Mouse (Mus musculus) neural tube, embryonic 12.5 days (tissue): Measurements from ENCODE around the gene Acot4. TPM values are rescaled to one million over a fixed set of nuclear protein-coding genes. Genes with fewer than 3 reads are reported as not detected.
"Not testable (repeated sequence)": the region's sequence is repeated elsewhere in the genome, so short reads cannot be mapped to it uniquely, and the experiment has no call there.

Source experiments
- ATAC-seq: fragments of 200-750 bp; cut with Nextera tagmentation; 2 replicates; pipeline ENCODE4 v1.8.0; 2017; ENCODE audit warnings: low read depth, mild to moderate bottlenecking, moderate TSS enrichment, moderate library complexity; ENCODE audit not compliant: low FRiP score
- H3K27ac ChIP-seq: fragments of 300-500 bp; sonication (generic); 2 replicates; pipeline ENCODE4 v1.5.1; 2016
- H3K27me3 ChIP-seq: fragments of 300-500 bp; sonication (generic); replicated peaks from 2 replicates; pipeline ENCODE4 v1.6.1; 2016; ENCODE audit warnings: mild to moderate bottlenecking
- H3K36me3 ChIP-seq: fragments of 300-500 bp; sonication (generic); 2 replicates; pipeline ENCODE4 v1.6.1; 2016; ENCODE audit warnings: mild to moderate bottlenecking
- H3K4me1 ChIP-seq: fragments of 300-500 bp; sonication (generic); 2 replicates; pipeline ENCODE4 v1.6.1; 2016
- H3K4me2 ChIP-seq: fragments of 300-500 bp; sonication (generic); replicated peaks from 2 replicates; pipeline ENCODE4 v1.6.1; 2016; ENCODE audit warnings: mild to moderate bottlenecking
- H3K4me3 ChIP-seq: fragments of 300-500 bp; sonication (generic); 2 replicates; pipeline ENCODE4 v1.5.1; 2016
- H3K9ac ChIP-seq: fragments of 300-500 bp; sonication (generic); 2 replicates; pipeline ENCODE4 v1.6.1; 2016; ENCODE audit warnings: mild to moderate bottlenecking
- H3K9me3 ChIP-seq: fragments of 300-500 bp; sonication (generic); 2 replicates; pipeline ENCODE4 v1.6.1; 2016; ENCODE audit warnings: mild to moderate bottlenecking
- WGBS: fragments of 180-500 bp; shearing (Covaris S2); methylation state at CpG from one replicate; pipeline ENCODE4 v1.1.7; 2016; 5-methylcytosine and 5-hydroxymethylcytosine counted together
- polyA plus RNA-seq: library from polyadenylated mRNA; unstranded; fragments of >200 nt; fragmentation: Nextera tagmentation; extraction: Ambion mirVana; gene quantifications from 2 replicates; pipeline ENCODE4 v1.2.1, GENCODE M21; 2016

The Acot4 gene
- polyA plus RNA-seq = 0.09 and 0.20 TPM in 2 replicates

GRCm38 (mm10) chr12:84038241-84038640 lies at the start of gene Acot4:
Gene Acot4 (plus strand): TSS chr12:84038379.
- WGBS = 9% methylated on average over 32 of the region's 32 CpGs
- H3K27ac ChIP-seq = not testable (repeated sequence)
- ATAC-seq = 0 out of 2 replicates have a peak, but pooled peaks have one; percentile 48

GRCm38 (mm10) chr12:83988483-83988882 lies 49.7 kb upstream of the Acot4 start:
- Histone ChIP-seq H3K9ac (peak overlapping the region; percentile 74; the same call in 1 of the 2 replicates), H3K9me3 (no peaks in the 10 kb centered on the region), H3K4me1 (peaks cover 4% of the 10 kb centered on the region; the same call in 1 of the 2 replicates), H3K36me3 (peaks cover 3% of the 10 kb centered on the region; the same call in 1 of the 2 replicates), H3K4me2 (peak overlapping the region; percentile 64), H3K27ac (no peak overlapping the region), H3K27me3 (no peaks in the 10 kb centered on the region), H3K4me3 (peak overlapping the region; percentile 57)
- WGBS = 76% methylated on average over 4 of the region's 4 CpGs
- no peak for ATAC-seq

More at GRCm38 (mm10) chr12:84038241-84038640, at the start of gene Acot4:
- not testable (repeated sequence) for H3K36me3 ChIP-seq, H3K27me3 ChIP-seq, H3K9me3 ChIP-seq, H3K4me1 ChIP-seq
- Histone ChIP-seq H3K9ac (peak within 1 kb of the TSS; percentile 51), H3K4me3 (peak within 1 kb of the TSS; percentile 41), H3K4me2 (peak within 1 kb of the TSS; percentile 65)

GRCm38 (mm10) chr12:83989378-83989777 lies 48.8 kb upstream of the Acot4 start:
- no peak overlapping the region for H3K27ac ChIP-seq
- H3K9ac ChIP-seq = no peak overlapping the region
- no peaks in the 10 kb centered on the region for H3K9me3 ChIP-seq
- 96% methylated on average over 4 of the region's 4 CpGs for WGBS
- ATAC-seq = no peak
- peaks cover 3% of the 10 kb centered on the region; the same call in 1 of the 2 replicates for H3K36me3 ChIP-seq
- H3K27me3 ChIP-seq = no peaks in the 10 kb centered on the region
- peaks cover 4% of the 10 kb centered on the region; the same call in 1 of the 2 replicates for H3K4me1 ChIP-seq
- no peak overlapping the region for H3K4me2 ChIP-seq
- H3K4me3 ChIP-seq = no peak overlapping the region

GRCm38 (mm10) chr12:83997221-83997620 lies 41.0 kb upstream of the Acot4 start:
- no peak overlapping the region for H3K9ac ChIP-seq
- no peak overlapping the region for H3K27ac ChIP-seq
- no peak overlapping the region for H3K4me3 ChIP-seq

GRCm38 (mm10) chr12:83998341-83999107 lies 39.7 kb upstream of the Acot4 start:
- no peaks in the 10 kb centered on the region for H3K36me3 ChIP-seq
- ATAC-seq = no peak
- WGBS = 66% methylated on average over 11 of the region's 11 CpGs
- H3K4me2 ChIP-seq = no peak overlapping the region
- no peak overlapping the region for H3K27ac ChIP-seq
- H3K27me3 ChIP-seq = no peaks in the 10 kb centered on the region
- 0 out of 2 replicates have a peak, but pooled peaks cover 7% of the 10 kb centered on the region for H3K9me3 ChIP-seq
- H3K4me1 ChIP-seq = no peaks in the 10 kb centered on the region
- no peak overlapping the region for H3K9ac ChIP-seq
- H3K4me3 ChIP-seq = no peak overlapping the region

More at GRCm38 (mm10) chr12:83997221-83997620, 41.0 kb upstream of the Acot4 start:
- Histone ChIP-seq H3K4me1 (no peaks in the 10 kb centered on the region), H3K27me3 (no peaks in the 10 kb centered on the region), H3K4me2 (no peak overlapping the region), H3K36me3 (peaks cover 3% of the 10 kb centered on the region; the same call in 1 of the 2 replicates), H3K9me3 (0 out of 2 replicates have a peak, but pooled peaks cover 5% of the 10 kb centered on the region)
- 76% methylated on average over 2 of the region's 2 CpGs for WGBS
- no peak for ATAC-seq

- not testable (repeated sequence) for ATAC-seq, H3K9ac ChIP-seq, H3K4me3 ChIP-seq, H3K4me2 ChIP-seq, H3K9me3 ChIP-seq, H3K4me1 ChIP-seq, H3K27me3 ChIP-seq, H3K36me3 ChIP-seq, H3K27ac ChIP-seq
- WGBS = 87% methylated on average over 8 of the region's 8 CpGs
Observed at GRCm38 (mm10) chr12:83999237-83999636, 38.9 kb upstream of the Acot4 start.

GRCm38 (mm10) chr12:84000418-84000817 lies 37.8 kb upstream of the Acot4 start:
- H3K36me3 ChIP-seq = no peaks in the 10 kb centered on the region
- no peaks in the 10 kb centered on the region for H3K4me1 ChIP-seq
- WGBS = 51% methylated on average over 3 of the region's 3 CpGs
- no peak for ATAC-seq
- H3K4me2 ChIP-seq = no peak overlapping the region
- no peak overlapping the region for H3K27ac ChIP-seq
- no peak overlapping the region for H3K9ac ChIP-seq
- no peaks in the 10 kb centered on the region for H3K27me3 ChIP-seq
- H3K4me3 ChIP-seq = no peak overlapping the region
- 0 out of 2 replicates have a peak, but pooled peaks cover 7% of the 10 kb centered on the region for H3K9me3 ChIP-seq

GRCm38 (mm10) chr12:84003866-84004265 lies 34.3 kb upstream of the Acot4 start:
- Histone ChIP-seq H3K9me3 (0 out of 2 replicates have a peak, but pooled peaks cover 7% of the 10 kb centered on the region), H3K4me1 (peaks cover 1% of the 10 kb centered on the region; the same call in 1 of the 2 replicates), H3K4me3 (no peak overlapping the region), H3K4me2 (no peak overlapping the region), H3K27me3 (no peaks in the 10 kb centered on the region), H3K27ac (no peak overlapping the region), H3K9ac (no peak overlapping the region), H3K36me3 (no peaks in the 10 kb centered on the region)
- 89% methylated on average over 1 of the region's 1 CpGs for WGBS
- no peak for ATAC-seq

GRCm38 (mm10) chr12:84008251-84008650 lies 29.9 kb upstream of the Acot4 start:
- 91% methylated on average over 12 of the region's 12 CpGs for WGBS
- H3K27ac ChIP-seq = peak overlapping the region; percentile 27; the same call in 1 of the 2 replicates
- ATAC-seq = no peak
- H3K9ac ChIP-seq = no peak overlapping the region
- no peaks in the 10 kb centered on the region for H3K9me3 ChIP-seq
- peak overlapping the region; percentile 60; the same call in 1 of the 2 replicates for H3K4me2 ChIP-seq
- no peak overlapping the region for H3K4me3 ChIP-seq
- H3K4me1 ChIP-seq = peaks cover 24% of the 10 kb centered on the region
- no peaks in the 10 kb centered on the region for H3K36me3 ChIP-seq
- H3K27me3 ChIP-seq = no peaks in the 10 kb centered on the region

- Histone ChIP-seq H3K9me3 (no peaks in the 10 kb centered on the region), H3K4me3 (0 out of 2 replicates have a peak overlapping the region, but pooled peaks have one; percentile 46), H3K27me3 (no peaks in the 10 kb centered on the region), H3K4me1 (peaks cover 24% of the 10 kb centered on the region), H3K36me3 (no peaks in the 10 kb centered on the region), H3K4me2 (peak overlapping the region; percentile 60), H3K9ac (no peak overlapping the region), H3K27ac (peak overlapping the region; percentile 27; the same call in 1 of the 2 replicates)
- ATAC-seq = peak; percentile 45
- 51% methylated on average over 8 of the region's 8 CpGs for WGBS
Observed at GRCm38 (mm10) chr12:84008729-84009128, 29.4 kb upstream of the Acot4 start.

GRCm38 (mm10) chr12:84009171-84009965 lies 28.8 kb upstream of the Acot4 start, which contains the start of gene Acot1:
Gene Acot1 (plus strand): TSS chr12:84009490.
- H3K27me3 ChIP-seq, H3K36me3 ChIP-seq, H3K9me3 ChIP-seq: not testable (repeated sequence)
- Histone ChIP-seq H3K4me2 (peak within 1 kb of the TSS; percentile 60), H3K27ac (peak within 1 kb of the TSS; percentile 27; the same call in 1 of the 2 replicates), H3K4me1 (peaks cover 24% of the 10 kb centered on the region), H3K9ac (peak within 1 kb of the TSS; percentile 66), H3K4me3 (peak within 1 kb of the TSS; percentile 46)
- WGBS = 1% methylated on average over 69 of the region's 70 CpGs
- peak; percentile 92 for ATAC-seq

GRCm38 (mm10) chr12:84010201-84010600 lies 28.0 kb upstream of the Acot4 start:
- H3K4me3 ChIP-seq = peak overlapping the region; percentile 46
- WGBS = 72% methylated on average over 3 of the region's 3 CpGs
- no peaks in the 10 kb centered on the region for H3K9me3 ChIP-seq
- no peaks in the 10 kb centered on the region for H3K27me3 ChIP-seq
- peaks cover 24% of the 10 kb centered on the region for H3K4me1 ChIP-seq
- no peak overlapping the region for H3K27ac ChIP-seq
- H3K36me3 ChIP-seq = no peaks in the 10 kb centered on the region
- peak overlapping the region; percentile 60 for H3K4me2 ChIP-seq
- peak overlapping the region; percentile 66 for H3K9ac ChIP-seq
- no peak for ATAC-seq
